Mouse (Mus musculus) E14TG2a.4 (cell line): ENCODE results near the gene Gpr39.

Experiments used
- CTCF ChIP-seq: conservative IDR thresholded peaks from 2 replicates; pipeline ENCODE4 v1.5.1; 2014; ENCODE audit warnings: low read length
- POU5F1 ChIP-seq: IDR thresholded peaks from 2 replicates; pipeline ENCODE4 v1.6.1; 2014; ENCODE audit warnings: low read length, borderline replicate concordance

DNA sequence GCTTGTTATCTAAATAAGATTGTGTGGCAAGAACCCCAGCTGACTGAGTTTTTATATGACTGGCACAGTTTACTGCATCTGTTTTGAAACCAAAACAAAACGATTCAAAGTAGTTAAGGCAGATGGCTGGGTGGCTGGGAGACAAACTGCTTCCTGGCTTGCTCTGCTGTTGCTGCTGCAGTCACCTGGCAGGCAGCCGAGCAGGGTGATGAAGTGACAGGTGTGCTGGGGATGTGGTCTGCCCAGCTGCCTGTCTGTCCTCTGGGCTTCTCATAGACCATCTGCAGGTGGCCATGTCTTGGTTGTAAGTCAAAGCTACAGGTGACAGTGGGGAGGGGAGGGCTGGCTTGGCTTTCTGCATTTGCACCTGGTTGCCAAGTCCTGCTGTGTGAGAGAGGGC, 131.6 kb downstream of the Gpr39 start:
- TF ChIP-seq CTCF = no peak
- TF ChIP-seq POU5F1 = no peak
